Mouse (Mus musculus) heart, adult 9 months (tissue): Measurements from ENCODE around the gene Clip1.
A peak's percentile ranks its signal among the peaks of the same experiment; 100 is the strongest.

ENCODE experiments used
- DNase-seq, 2 experiments: peaks; one replicate each; pipeline ENCODE4 v3.0.0; 2022; ENCODE audit warnings: low spot score in 2 of 2

Clip1 gene

GRCm38 (mm10) chr5:123670800-123671472, 13.5 kb downstream of the Clip1 start:
- DNase-seq: peak; percentile 80 to 82

DNA sequence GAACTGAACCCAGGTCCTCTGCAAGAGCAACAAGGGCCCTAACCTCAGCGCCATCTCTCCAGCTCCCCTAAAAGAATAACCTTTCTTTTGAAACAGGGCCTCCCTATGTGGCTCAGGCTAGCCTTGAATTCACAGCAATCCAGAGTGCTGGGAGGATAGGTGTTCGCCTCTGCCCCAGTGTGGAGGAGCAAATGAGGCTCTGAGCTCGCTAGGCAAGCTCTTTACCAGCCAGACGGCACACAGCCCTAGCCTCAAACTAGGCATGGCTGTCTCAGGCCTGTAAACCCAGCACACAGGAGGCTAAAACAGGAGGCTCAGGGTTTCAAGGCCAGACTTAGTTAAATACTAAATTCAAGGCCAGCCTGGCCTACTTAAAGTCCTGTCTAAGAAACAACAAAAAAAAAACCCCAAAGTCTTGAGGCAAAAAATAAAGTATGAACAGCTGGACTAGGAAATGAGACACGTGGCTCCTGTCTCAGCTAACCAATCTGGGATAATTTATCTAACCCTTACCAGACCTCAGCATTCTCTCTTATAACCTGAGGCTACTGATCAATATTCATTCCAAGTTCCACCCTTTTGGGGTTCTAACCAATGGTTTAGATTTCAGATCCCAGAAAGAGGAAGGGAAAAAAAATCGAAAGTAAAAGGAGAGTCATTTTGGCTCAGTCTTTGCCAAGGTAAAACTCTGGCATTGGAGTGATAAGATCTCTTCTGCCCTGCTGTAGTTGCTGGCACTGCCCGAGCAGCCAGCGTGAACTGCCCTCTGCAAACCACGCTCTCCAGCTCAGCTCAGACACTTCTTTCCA, 14.2 kb downstream of the Clip1 start:
- DNase-seq: no peak

- no peak for DNase-seq
These were observed 16.5 kb downstream of the Clip1 start for GRCm38 (mm10) chr5:123667915-123668314.

DNA sequence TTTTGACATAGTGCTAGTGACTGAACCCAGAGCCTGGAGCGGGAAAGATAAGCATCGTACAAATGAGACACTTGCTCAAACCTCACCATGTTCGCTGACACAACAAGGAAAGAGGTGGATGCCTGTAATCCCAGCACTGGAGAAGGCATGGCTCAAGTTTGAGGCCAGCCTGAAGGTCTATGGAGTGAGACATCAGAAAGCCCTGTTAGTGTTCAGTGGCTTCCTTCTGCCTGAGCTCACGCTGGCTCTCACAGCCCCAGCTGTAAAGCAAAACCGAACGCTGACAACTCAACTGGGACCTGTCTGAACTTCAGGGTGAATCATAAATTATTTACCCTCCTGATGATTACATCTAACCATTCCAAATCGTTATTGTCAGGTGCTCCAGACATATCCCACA, 18.5 kb downstream of the Clip1 start:
- no peak for DNase-seq

DNA sequence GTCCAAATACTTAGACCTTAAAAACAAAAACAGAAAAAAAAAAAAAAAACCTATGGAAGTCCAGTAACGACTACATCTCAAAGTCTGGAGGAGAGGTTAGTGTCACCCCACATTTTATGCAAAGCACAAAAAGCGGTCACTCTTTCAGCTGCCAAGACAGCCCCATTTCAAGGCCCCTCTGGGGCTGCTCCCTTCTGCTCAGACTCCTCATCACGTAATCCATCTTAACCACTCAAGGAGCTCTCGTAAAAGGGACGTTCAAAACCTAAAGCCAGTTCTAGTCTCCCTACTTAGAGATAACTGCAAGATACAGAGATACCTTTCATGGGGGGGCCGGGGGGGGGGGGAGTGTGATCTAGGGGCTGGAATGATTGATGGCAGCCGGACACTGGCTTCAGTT, 20.1 kb downstream of the Clip1 start:
- no peak for DNase-seq

DNA sequence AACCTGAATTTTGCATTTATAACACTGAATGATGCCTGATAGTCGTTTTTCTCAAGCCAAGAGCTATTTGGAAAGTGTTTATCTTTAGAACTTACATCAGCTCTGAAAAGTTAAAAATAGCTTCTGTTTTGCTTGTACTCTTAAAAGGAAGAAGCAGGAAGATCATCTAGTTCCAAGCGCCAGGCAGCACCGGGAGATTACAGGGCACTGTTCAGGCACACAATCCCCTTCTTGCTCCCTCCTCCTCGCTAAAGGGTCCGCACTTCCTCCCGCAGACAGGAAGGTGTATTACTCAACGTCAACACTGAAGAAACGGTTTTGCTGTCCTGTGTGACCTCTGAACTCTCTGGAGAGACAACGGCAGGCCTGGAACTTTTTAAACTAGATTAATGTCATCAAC, 22.4 kb downstream of the Clip1 start:
- peak; percentile 74 to 81 for DNase-seq

DNA sequence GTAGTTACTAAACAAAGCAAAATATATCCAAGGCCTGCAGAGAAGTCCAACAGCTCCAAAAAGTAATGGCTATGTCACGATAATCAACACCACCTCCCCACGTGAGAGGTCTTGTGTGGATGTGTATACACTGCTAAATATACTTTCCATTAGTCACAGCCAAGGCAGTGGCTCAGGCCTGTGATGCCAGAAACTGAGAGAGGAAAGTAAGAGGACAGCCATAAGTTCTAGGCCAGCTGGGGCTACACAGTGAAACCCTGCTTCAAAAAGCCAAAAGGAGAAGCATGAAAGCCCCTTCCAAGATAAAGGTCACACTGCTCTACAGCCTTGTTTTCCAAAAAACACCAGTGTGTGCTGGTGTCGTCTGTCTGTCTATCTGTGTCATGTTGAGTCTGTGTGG, 22.8 kb downstream of the Clip1 start:
- DNase-seq: peak; percentile 59 to 67

DNA sequence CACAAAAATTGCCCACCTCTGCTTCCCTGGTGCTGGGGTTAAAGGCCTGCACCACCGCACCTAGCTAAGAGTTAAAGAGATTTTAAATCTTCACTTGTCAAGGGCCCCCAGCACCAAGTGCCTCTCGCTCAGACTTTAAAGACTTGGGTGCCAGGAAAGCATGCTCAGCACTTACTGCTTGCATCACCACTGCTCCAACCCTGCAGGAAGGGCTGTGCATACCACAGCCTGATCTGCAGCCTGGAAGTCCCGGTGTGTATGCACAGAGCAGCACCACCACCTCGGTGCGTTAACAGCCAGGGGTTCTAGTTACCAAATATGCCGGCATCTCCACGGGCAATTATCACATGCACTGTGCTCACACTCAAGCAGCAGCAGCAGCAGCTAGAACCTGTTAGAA, 26.8 kb downstream of the Clip1 start:
- DNase-seq: no peak

GRCm38 (mm10) chr5:123654937-123655336, 29.5 kb downstream of the Clip1 start:
- DNase-seq: no peak

- no peak for DNase-seq
These were observed 31.1 kb downstream of the Clip1 start for GRCm38 (mm10) chr5:123653287-123653801.

- no peak for DNase-seq
These were observed 33.6 kb downstream of the Clip1 start for GRCm38 (mm10) chr5:123650825-123651224.

- DNase-seq: no peak
These were observed 42.0 kb downstream of the Clip1 start for GRCm38 (mm10) chr5:123642401-123642800.

- peak; percentile 46 to 62 for DNase-seq
These were observed 43.0 kb downstream of the Clip1 start for GRCm38 (mm10) chr5:123641259-123641900.

DNA sequence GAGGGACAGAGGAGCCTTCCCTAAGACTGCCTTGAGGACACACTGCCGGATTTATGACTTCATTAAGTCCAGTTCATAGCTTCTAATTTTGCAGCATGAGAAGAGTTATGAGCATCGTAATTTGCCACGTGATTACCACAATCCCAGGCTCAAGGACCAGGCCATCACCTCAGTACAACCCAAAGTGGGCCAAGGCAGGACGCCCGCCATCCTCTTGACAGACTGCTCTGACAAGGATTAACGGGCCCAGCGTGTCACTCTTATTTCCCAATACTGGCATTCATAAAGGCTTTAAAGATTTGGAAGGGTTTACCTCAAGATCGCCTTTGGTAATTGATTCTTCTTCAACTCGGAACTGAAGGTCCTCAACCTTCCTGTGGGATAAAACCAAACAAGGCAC, 44.2 kb downstream of the Clip1 start:
- DNase-seq: no peak

GRCm38 (mm10) chr5:123631210-123631609, 53.2 kb downstream of the Clip1 start:
- DNase-seq: no peak

- peak; percentile 47 to 61 for DNase-seq
These were observed 57.8 kb downstream of the Clip1 start for GRCm38 (mm10) chr5:123626631-123627030.

- DNase-seq: no peak
These were observed 62.0 kb downstream of the Clip1 start for GRCm38 (mm10) chr5:123622421-123622820.

GRCm38 (mm10) chr5:123618558-123618957, 65.9 kb downstream of the Clip1 start:
- no peak for DNase-seq

DNA sequence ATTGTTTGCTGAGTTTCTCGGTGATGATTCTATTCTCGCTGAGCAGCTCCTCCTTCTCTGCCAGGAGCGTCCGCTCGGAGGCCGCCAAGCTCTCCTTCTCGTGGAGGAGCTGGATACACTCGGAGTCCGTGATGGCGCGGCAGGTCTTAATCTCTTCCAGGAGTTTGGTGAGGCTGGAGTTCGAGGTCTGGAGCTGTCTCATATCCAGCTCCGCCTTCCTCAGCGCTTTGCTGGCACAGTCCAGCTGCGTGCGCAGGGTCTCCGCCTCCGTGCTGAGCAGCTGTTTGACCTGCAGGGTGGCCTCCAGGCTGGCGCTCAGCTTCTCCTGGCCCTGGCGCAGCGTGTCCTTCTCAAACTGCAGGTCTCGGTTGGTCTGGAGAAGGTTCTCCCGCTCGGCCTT, 70.2 kb downstream of the Clip1 start:
- DNase-seq: no peak

GRCm38 (mm10) chr5:123609843-123610242, 74.6 kb downstream of the Clip1 start:
- peak; percentile 30 to 71 for DNase-seq

GRCm38 (mm10) chr5:123609416-123609815, 75.0 kb downstream of the Clip1 start:
- no peak for DNase-seq

DNA sequence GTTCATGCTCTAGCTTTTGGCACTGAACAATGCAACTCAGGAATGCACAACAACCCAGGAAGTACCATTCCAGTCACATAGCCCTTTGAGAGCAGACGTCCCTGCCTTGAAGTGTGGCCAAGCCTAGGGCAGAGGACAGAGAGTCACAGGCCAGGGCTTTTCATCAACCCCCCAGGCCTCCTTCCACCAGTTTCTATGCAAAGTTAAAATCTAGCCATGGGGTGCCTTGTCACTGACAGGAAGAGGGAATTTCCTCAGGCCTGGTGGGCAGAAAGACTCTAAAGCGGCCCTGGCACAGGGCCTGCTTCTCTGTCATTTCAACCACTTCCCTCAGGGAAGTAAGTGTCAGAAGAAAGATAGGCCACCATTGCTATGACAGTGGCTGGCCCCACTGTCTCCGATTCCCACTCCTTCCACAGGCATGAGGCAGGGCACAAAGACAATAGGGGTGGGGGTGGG, 77.2 kb downstream of the Clip1 start:
- DNase-seq: no peak
